Mouse (Mus musculus): ENCODE results near the gene Peak1. TPM values are rescaled to one million over a fixed set of nuclear protein-coding genes. Genes with fewer than 3 reads are reported as not detected.

Peak1 gene
- total RNA-seq, 4 experiments from 2014 or later, result 34.2 to 44.5 (median 40.9) TPM

DNA sequence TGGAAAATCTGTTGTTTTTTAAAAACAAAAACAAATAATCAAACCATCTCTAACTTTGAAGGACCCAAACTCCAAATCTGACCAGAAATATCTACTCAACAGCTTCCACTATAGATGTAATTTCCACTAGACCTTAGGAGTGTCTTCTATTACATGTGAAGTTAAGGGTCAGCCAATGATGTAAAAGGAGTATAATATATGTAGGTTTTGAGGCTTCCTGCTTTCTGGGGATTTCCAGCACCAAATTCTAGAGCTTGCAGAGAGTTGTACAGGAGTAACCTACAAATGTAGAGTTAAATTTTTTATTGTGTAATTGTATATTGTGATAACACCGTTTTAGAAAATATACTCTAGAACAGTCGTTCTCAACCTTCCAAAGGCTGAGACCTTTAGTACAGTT, 96.6 kb downstream of the Peak1 start:
- DNase-seq (ENCODE audit: low spot score), result no peak

DNA sequence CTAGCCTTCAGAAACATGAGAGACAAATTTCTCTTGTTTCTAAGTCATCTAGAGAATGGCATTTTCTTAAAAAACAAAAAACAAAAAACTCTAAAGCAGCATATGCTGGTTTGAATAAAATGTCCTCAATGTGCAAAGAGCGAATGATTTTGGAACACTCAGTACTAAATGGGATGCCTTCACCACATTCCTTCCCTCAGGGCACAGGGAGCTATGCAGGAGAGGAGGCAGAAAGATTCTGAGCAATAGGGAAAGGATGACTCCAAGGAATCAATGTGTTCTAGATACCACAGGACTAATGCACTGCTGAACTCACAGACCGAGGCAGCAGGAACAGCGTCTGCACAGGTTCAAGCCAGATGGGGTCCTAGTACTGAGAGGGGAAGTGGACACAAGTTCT, 103.5 kb downstream of the Peak1 start:
- DNase-seq (ENCODE audit: low spot score), result no peak

DNA sequence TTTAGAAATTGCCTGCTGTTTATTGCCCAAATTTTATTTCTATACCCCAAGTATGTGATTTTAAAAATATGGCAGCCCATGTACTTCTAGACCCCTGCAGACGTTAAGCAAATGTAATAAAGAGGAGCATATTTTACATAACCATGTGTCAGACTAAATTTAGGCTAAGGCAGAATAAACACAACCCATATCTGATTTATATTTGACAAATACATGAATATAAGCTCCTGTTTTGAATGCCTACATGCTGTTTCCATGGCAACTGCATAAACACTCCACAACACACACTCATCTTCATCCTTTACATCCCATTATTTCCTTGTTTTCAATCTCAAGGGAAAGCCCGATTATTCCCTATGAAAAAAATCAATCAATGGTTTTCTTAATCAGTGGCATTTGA, 108.8 kb downstream of the Peak1 start:
- DNase-seq (ENCODE audit: low spot score), result no peak

DNA sequence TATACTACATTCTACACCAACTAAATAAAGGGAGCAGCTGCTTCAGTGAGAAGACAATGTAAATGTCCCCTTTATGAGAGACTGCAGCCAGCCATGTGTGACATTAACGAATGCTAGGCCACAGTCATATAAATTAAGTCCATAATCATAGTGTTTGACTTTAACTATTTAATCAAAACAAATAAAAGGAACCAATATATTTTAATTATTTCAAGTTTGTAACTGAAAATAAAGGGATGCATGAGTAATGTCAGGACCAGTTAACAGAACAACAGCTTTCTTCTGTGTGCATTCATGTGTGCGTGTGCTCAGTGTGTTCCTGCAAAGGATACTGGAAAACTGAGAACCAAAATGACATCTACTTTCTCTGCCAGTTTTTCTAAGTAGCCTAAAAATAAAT, 113.3 kb downstream of the Peak1 start:
- no peak for DNase-seq (ENCODE audit: low spot score)

DNA sequence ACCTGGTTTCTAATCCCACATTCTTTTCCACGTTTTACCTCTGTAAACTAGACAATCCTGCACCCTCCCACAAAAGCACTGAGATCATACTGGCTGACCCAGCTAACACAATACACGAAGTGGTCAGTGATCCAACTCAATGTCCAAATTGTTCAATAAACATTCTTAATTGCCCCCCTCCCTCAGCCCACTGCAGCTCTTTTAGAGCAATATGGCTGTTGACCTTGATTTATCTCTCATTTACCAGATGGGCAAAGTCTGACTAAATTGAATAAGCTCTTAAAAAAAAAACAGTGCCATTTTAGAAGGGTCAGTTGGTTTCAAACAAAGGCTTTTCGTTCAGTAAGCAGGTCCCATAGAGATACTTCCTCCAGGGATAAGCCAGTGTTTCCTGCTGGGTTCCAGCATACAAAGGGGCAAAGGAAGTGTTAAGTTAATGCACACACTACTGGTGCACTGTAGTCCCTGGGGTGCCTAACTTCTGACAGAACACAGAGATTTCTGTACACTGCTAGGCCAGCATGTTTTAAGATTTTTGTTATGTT, 114.9 kb downstream of the Peak1 start:
- no peak for DNase-seq (ENCODE audit: low spot score)

DNA sequence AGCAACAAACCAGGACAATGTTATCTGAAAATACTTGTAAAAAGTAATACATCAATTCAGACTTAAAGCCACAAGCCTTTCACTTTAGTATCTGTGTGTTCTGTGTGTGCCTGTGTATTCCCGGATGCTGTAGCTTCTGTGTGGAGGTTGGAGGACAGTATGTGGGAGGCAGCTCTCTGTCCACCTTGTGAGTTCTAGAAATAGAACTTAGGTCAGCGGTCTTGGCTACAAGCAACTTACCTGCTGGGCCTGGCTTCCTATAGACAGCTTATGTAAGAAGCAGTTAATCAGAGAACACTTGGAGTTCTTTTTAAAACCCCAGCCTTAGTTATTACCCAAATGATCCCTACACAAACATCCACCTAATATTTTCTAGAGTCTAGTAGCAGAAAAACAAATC, 127.8 kb downstream of the Peak1 start:
- no peak for DNase-seq (ENCODE audit: low spot score)

DNA sequence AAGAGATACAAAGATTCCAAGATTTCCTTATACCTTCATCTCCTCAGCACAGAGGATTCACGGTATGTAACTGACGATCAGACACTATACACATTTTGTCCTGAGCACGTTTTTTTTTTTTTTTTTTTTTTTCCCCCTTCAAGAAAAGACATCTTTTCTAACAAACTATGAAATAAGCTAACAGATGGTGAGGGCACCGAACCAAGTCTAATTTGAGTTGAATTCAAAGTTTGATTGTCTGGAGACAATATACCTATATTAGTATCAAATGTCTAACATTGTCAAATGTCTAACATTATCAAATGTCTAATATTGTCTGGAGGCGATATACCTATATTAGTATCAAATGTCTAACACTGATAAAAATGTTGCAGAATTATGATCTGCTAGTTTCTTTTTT, 135.4 kb downstream of the Peak1 start:
- DNase-seq (ENCODE audit: low spot score), result no peak

DNA sequence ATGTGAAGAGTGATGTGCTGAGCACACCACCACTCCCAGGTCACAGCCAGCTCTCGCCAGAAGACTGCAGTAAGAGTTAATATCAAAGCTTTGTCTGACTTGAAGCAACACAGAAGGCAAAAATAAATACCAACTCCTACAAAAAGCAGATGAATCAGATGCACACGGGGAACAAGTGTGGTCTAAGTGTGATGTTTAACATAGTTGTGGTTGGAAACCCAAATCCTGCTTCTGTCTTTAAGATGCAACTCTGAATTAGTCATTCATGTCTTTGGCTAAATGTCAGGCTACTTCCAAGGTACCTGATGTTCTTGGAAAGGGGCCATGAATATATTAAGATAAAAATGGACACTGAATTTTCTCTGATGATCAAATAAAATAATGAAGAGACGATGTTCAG, 144.3 kb downstream of the Peak1 start:
- DNase-seq (ENCODE audit: low spot score), result no peak

DNA sequence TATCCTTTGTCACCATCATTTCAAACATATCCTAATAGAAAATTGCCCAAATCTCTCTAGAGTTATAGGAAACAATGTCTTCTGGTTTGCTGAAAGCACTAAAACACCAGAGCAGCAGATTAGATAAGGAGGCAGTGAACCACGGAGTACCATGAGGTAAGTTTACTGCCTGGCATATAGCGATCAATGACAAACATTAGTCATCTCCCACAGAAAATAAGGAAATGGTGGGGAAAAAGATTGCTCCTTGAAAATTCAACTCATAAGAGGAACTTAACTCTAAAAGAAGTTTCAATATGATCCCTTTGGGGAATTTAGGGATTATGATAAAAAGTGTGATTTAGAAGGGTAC, 145.6 kb downstream of the Peak1 start:
- no peak for DNase-seq (ENCODE audit: low spot score)

DNA sequence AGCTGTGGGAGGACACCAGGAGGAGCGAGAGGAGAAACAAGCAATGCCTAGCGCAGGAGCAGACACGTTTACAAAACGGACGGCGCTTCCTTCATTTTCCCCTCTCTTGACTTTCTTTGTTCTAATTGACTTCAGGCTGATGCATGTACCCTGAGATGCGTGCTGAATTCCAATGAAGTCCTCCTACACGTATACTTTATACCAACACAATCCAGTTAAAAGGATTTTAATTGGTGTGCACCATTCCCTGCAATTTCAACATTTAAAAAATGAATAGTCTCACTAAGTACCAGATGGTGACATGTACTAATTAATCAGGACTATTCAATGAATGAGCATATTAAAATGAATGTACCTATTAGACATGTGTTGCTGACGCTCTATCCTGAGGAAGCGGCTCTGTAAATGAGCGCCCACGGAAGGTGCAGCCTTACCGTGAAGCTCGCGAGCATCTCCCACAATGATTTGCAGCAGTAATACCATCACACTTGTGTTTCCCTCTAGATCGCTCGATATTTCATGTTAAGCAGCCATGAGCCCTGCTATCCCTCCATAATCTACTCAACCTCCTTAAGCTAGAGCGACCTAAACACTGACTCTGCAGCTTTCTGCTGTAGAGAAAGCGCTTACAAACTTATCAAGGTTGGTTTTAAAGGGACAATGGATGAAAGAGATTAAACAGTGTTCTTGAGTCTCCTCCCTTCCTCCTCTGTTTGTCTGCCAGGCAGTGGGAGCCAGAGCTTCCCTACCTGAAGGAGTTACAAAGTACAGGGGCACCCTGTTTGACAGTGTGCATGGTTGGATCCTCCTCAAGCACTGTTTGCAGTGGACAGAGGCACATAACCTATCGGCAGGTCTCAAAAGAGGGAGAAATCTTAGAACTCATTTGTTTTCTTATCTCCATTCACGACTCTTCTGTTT, 146.3 kb downstream of the Peak1 start:
- DNase-seq (ENCODE audit: low spot score), result no peak

DNA sequence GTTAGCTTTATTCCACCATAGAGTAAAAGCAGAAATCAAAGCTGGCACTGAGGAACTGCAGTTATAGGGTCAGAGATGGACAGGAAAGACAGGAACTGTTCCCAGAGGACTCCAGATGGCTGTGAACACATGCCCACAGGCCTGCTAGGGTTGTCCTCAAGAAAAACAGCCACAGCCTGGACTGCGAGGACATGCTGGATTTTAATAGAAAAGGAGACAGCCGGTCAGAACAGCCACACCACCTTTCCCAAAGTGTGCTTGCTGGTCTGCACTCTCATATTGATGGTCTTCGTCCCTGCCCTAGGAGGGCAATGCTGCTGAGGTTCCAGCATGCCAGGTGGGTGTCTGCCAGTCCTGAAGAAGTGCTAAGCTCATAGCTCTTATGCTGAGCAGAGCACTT, 148.8 kb downstream of the Peak1 start:
- DNase-seq (ENCODE audit: low spot score), result no peak

DNA sequence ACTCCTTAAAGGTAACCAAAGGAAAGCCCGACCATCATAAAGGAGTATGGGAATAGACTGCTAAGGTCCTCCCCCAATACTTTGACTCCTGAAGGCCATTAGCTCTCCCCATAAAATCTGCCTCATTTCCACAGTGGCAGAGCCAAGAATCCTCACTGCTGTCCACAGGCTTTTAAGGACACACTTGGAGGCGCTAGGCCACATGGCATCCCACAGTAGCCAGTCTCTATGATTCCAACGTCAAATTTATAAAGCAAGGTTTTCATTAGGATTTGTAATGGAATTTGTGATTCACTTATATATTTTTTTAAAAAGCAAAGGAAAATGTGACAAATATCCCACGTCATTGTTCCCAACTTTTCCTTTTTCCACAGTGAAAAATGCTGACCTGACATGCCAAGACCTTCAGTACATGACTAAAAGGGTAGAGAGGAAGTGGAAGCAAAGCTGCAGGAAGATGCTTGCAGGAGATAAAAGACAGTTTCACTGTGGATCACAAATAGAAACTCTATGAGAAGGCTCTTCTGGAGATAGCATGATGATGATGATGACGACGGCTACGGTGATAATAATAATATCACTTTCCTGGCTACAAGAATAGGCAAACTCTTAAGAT, 151.6 kb downstream of the Peak1 start:
- no peak for DNase-seq (ENCODE audit: low spot score)

DNA sequence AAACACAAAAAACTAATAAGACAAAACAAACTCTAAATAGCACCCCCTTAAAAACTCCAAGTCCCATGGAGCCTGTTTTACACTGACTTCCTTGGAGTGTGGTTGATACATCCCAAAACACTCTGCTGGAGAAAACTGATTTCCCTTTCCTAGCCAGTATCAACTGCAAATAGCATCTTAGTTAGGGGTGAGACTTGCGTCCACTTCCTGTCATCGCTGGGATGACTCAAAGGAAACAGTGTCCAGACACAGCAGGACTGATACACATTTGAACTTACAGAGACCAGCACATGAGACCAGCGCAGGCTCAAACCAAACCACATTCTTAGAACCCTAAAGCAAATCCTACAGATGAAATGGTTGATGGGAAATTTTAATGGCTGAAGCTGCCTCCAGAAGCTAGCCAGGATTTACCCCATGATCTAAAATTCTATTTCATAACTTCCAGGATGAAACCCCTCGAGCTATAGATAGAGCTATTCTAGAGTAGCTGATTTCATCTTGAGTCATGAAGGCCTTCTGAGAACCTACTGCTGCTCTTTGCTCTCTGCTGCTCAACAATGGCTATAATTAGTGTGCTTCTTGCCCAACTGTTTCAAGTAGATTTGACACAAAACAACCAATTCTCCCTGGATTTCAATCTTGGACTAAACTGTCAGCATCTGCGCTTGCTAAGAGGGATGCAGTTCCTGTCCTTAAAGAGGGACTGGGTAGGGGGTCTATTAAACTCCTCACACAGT, 152.2 kb downstream of the Peak1 start:
- peak; percentile 57 for DNase-seq (ENCODE audit: low spot score)

DNA sequence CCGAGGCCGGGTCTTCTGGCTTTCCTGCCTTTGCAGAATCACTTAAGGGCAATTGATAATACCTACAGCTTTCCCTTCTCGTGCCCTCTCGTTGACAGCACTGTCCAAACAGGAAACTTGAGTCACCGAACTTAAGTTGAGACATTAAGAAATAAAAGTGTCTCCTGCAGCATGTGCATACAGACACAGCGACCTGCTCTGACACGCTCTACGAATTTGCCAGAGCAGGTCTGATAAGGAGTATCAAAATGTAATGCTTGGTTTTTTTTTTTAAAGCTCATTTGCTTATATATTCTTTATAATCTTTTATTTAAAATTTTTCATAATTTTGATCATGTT, 152.9 kb downstream of the Peak1 start:
- no peak for DNase-seq (ENCODE audit: low spot score)

DNA sequence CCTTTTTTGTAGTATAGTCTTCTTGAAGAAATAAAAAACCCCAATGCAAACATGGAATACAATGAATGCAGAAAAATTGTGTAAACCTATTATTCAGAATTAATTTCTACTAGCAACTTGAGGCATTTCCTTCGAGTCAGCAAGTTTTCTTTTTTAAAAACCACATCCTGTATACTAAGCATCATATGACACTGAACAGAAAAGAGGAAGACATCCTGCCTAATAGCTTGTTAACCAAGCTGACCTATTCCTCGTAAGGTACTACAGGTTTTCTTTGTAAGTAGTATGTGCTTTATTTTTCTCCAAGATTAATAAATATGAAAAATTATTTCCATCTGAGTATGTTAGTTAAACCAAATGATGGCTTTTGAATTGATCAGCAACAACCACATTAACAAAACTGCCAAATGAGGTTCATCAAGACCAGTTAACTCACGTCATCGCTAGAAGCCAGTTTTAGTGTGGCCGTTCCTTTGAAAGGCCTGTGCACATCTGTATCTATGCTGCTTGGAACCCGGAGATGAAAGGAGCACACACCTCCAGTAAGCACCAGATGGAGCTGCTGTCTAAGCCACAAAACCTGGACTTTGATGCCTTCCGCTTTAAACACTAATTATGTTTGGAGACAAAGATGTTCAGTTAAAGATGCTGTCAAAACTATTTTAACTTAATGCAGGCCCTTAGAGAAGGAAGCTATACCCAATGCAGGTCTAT, 153.4 kb downstream of the Peak1 start:
- peak; percentile 74 for DNase-seq (ENCODE audit: low spot score)

DNA sequence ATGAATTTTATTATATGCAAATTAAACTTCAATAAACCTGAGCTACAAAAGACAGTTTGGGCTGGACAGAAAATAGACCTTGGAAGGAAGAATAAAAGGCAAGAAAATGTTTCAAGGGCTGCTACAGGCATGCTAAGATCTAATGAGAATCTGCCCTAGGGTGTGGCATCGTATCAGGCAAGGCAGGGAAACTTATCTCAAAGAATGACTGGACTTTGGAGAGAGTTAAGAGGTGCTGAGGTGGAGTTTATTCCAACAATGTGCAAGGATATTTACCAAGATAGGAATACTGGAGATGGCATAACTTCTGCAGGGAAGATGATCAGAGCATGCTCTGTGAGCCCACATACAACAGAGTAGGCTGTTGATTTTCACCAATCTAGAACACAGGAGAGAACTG, 154.8 kb downstream of the Peak1 start:
- DNase-seq (ENCODE audit: low spot score), result no peak

DNA sequence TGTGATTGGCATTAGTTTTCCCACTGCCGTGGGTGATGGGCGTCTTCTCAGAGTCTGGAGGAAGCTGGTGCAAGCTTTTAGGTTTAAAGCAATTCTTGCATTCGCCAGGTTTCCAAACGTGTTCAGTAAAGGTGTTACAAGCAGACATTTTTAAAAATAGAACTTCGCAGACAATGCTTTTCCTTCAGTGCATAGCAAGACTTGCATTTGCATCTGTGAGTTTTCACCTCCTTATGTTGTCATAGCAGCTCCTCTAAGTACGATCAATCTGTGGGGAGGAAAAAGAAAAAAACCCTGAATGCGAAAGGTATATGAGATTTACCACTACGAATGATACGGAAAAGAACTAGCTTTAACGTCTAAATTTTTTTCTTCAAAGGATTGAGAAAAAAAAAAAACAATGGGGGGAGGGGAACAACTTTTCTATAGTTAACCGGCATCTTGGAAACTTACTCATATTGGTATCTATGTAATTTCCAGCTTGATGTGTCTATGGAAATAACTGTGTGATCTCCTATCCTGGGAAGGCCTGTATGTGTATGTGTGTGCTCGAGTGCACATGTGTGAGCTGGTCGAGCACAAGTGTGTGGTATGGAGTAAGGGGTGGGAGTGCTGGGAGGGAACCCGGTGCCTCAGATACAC, 157.3 kb downstream of the Peak1 start:
- no peak for DNase-seq (ENCODE audit: low spot score)

DNA sequence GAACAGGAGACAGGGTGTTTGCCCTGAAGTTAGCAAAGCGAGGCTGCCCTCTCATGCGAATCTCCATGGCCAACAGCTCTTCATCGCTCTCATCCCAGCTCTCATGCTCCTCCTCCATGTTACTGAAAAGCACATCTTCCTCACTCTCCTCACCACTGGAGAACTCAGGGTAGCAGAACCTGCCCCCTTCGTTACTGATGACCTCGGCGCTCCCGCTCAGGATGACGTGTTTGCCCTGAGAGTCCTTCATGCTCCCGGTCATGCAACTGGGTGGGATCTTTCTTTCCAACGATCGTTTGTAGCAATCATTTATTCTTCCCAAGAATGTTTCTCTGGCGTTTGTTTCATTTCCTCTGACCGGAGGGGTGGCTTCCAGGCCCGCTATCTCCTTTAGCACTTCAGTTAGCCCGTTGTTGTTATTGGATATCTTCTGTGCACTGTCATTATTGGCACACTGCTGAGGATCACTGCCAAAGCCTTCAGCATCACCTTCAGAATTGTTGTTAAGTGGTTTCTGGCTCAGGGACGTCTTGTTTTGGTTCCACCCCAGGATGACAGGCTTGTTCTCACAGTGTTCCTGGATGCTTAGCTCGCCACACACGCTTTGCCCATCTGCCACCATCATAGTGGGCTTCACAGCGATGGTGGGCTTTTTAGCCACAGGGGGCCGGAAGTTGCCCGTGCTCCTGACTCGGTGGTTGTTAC, 157.9 kb downstream of the Peak1 start:
- peak; percentile 69 for DNase-seq (ENCODE audit: low spot score)

DNA sequence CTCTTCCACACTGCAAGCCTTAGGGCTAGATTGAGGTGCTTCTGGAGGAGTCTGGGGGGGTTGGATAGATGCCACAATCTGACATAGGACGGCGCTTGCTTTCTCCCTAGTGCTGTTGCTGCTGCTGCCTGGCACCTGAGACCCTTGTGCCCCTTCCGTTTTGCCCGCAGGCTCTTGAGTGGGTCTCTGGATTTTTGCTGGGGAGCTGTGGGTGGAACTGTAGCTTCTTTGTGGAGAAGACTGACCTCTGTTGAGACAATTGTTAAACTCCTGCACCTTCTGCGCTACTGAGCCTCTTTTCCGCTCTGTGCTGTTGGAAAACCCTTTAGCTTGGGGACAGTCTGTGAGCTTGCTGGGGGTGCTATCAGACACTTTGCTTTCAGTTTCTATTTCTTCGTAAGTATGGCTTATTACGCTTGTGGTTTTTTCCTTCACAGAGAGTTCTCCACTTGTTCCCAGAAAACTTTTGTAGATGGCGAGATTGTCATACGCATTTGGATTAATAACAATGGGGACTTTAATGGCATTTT, 159.5 kb downstream of the Peak1 start:
- DNase-seq (ENCODE audit: low spot score), result no peak

DNA sequence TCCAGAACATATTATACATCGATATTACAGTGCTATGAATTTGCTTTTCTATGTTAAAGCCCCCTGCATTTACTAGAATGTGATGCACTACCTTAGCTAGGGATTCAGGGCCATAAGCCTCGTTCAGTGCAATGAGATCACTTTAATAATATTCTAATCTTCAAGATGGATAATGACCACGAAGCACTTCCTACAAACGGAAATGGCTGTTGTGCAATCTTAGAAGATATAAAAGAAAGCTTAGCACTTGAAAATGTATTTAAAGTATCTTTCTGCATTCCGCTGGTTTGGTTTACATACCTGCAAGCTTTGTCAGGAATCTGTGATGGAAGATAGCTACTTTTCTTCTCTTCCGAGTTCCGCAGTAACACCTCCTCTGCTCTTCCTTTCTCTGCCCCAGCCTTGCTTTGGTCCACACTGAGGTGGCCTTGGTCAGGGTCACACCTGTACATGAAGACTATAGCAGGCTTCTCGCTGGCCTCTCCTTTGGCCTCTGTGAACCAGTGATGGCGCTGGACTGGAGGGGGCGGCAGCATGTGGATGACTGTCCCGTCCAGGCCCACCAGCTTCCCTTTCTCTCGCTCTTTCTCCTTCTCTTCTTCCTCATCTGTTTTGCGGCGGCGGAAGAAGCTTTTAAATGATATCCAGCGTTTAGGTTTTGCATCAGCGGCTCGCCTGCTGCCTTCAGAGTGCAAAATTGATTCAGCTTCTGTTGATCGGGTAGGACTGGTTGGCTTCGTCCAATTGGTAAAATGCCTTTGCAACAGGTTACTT, 160.5 kb downstream of the Peak1 start:
- DNase-seq (ENCODE audit: low spot score), result no peak

Measured in heart, adult 8-10 months (tissue).